Mouse (Mus musculus) testis, adult 2 months (tissue): ENCODE data around the gene Limk2. TPM values are rescaled to one million over a fixed set of nuclear protein-coding genes. Genes with fewer than 3 reads are reported as not detected.

Experiments
- H3K27ac ChIP-seq: fragments of 200-500 bp; 2 replicates; pipeline ENCODE4 v1.5.1; 2012; ENCODE audit warnings: low read depth, low read length; ENCODE audit not compliant: control insufficient read depth, insufficient read depth
- H3K27me3 ChIP-seq: fragments of 200-500 bp; 2 replicates; pipeline ENCODE4 v1.6.1; 2012; ENCODE audit warnings: mild to moderate bottlenecking, low read length, moderate library complexity; ENCODE audit not compliant: control insufficient read depth, insufficient read depth
- H3K36me3 ChIP-seq: fragments of 200-500 bp; 2 replicates; pipeline ENCODE4 v1.6.1; 2012; ENCODE audit warnings: mild to moderate bottlenecking, low read length; ENCODE audit not compliant: control insufficient read depth, insufficient read depth
- H3K4me1 ChIP-seq: fragments of 200-500 bp; 2 replicates; pipeline ENCODE4 v1.6.1; 2012; ENCODE audit warnings: low read length; ENCODE audit not compliant: control insufficient read depth, insufficient read depth
- H3K4me3 ChIP-seq: fragments of 200-500 bp; 2 replicates; pipeline ENCODE4 v1.5.1; 2012; ENCODE audit warnings: low read depth, mild to moderate bottlenecking, low read length, moderate library complexity, mixed read lengths; ENCODE audit not compliant: control insufficient read depth
- CTCF ChIP-seq: fragments of 200-500 bp; IDR thresholded peaks from 2 replicates; pipeline ENCODE4 v1.5.1; 2012; ENCODE audit warnings: low read depth, mild to moderate bottlenecking, inconsistent platforms, low read length, moderate library complexity; ENCODE audit not compliant: control insufficient read depth, insufficient read depth, insufficient replicate concordance
- POLR2A ChIP-seq: fragments of 200-500 bp; IDR thresholded peaks from 2 replicates; pipeline ENCODE4 v1.6.1; 2012; ENCODE audit warnings: low read depth, mild to moderate bottlenecking, inconsistent platforms, low read length, moderate library complexity; ENCODE audit not compliant: control insufficient read depth
- polyA plus RNA-seq: library from polyadenylated mRNA; depleted of rRNA; stranded (reverse); fragments of >200 nt; gene quantifications from 2 replicates; pipeline ENCODE4 v1.2.3, GENCODE M21; 2012

Limk2 gene
- polyA plus RNA-seq, 1 experiment, result 48.6 TPM

DNA sequence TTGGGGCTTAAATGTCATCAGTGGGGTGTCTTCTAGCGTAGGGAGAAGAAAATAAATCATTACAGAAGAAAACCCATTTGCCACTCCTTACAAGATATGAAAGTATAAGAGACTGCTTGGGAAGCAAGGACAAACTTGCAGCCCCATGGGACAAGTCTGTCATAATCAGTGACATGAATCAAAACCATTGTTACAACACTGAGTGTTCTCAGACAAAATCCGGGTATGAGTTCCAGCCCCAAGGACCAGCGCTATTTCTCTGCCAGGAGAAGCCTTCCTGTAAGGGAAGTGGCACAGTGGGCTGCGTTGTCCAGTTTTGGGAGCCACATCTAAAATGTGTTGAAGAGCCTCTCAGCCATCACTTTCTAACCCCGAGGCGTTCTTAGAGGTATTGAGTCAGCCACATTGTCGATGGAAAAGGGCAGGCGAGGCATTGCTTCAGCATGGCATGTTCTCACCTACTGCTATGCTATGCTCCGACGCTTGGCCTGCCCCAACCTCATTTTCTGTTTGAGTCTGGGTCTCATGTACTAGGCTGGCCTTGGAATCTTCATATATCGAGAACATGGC, 74.8 kb downstream of the Limk2 start:
- H3K4me3 ChIP-seq, result peak overlapping the region; percentile 69
- peaks cover 14% of the 10 kb centered on the region for H3K4me1 ChIP-seq
- no peaks in the 10 kb centered on the region for H3K27me3 ChIP-seq
- no peak for TF ChIP-seq POLR2A
- TF ChIP-seq CTCF, result no peak
- peak overlapping the region; percentile 46 for H3K27ac ChIP-seq
- H3K36me3 ChIP-seq, result peaks cover 6% of the 10 kb centered on the region

DNA sequence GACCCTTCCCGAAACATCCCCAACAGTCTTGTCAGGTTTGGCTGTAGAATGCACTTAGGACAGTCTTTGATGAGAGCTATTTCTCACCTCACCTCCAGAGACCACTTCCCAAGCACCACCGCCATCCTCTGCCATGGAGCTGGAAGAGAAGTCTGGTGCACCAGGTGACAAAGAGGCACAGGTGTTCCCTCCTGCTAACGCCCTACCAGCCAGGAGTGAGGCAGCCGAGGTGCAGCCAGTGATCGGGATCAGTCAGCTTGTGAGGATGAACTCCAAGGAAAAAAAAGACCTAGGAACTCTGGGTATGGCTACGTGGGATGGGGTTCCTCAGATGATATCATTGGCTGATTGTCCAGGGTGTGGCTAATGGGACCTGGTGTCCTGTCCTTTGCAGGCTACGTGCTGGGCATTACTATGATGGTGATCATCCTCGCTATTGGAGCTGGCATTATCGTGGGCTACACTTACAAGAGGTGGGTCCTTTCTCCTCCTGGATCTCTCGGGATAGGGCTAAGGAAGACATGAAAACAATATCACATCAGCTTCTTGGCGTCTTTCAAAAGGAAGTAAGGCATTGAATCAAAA, 75.8 kb downstream of the Limk2 start:
- H3K4me1 ChIP-seq, result peaks cover 14% of the 10 kb centered on the region
- peak overlapping the region; percentile 87 for H3K27ac ChIP-seq
- peaks cover 6% of the 10 kb centered on the region for H3K36me3 ChIP-seq
- H3K4me3 ChIP-seq, result peak overlapping the region; percentile 86
- no peaks in the 10 kb centered on the region for H3K27me3 ChIP-seq
- TF ChIP-seq CTCF (no peak), POLR2A (no peak)

DNA sequence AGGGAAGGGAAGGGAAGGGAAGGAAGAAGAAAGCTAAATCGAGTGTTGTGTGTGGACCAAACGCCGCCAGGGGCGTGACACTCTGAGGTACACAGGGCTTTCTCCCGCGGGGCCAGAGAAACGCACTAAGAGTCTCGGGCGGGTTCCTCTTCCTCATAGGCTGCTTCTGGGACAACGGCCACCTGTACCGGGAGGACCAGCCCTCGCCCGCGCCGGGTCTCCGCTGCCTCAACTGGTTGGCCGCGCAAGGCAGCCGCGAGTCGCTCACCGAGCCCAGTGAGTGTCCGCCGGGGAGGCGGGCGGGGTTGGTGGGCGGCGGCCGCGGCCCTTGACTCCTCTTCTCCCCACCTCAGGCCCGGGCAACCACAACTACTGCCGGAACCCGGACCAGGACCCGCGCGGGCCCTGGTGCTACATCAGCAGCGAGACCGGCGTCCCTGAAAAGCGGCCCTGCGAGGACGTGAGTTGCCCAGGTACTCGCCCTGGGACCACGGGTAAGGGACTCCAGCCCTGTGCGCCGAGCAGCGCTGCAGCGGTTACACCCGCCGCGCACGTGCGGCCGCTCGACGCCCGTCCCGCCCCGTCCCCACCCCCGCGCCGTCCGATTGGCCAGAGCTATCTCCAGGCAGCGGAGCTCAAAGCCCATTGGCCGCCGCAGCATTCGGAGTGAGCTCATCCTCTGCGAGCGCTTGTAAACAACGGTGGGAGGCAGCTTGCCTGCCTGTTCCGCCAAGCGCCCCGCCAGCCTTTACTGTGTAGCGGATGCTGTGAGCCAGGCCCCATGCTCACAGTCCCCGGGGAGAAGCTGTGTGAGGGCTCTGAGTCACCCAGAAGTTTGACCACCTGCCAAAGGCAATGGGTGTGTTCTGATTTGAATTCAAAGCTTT, 77.0 kb downstream of the Limk2 start:
- peaks cover 6% of the 10 kb centered on the region for H3K36me3 ChIP-seq
- no peaks in the 10 kb centered on the region for H3K27me3 ChIP-seq
- peak overlapping the region; percentile 92 for H3K27ac ChIP-seq
- TF ChIP-seq POLR2A, result peak; percentile 96
- no peak for TF ChIP-seq CTCF
- peaks cover 11% of the 10 kb centered on the region for H3K4me1 ChIP-seq
- peak overlapping the region; percentile 86 for H3K4me3 ChIP-seq

DNA sequence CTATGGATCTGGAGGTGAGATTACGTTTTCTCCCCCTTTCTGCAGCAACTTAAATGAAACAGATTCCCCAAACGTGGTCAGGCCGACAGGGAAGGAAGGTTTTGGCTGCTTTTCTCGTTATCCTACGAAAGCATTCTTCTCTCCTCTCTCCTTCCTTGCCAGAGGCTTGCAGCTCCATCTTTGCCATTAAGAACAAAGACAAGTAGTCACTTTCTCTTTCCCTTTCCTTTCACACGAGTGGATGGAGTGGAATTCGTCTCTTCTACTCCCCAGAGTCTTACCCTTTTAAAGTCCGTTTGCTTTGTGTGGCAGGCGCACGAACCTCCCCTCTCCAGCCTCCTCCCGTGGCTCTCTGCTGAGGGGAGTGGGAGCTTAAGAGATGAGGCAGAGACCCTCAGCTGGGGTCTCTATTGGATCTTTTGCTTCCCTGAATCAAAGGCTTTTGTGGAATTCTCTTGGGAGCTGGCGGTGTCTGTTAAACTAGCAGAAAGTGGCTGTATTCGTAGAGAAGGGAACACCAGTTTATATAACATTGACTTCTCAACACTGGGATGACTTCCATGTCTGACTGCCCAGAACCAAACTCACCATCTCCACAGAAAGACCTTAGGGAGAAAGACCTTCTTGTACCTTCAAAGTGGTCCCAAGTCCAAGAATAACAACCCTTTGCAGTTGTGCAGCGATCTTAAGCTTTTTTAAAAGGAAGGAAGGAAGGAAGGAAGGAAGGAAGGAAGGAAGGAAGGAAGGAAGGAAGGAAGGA, 77.8 kb downstream of the Limk2 start:
- no peak for TF ChIP-seq CTCF
- TF ChIP-seq POLR2A, result no peak
- peak overlapping the region; percentile 92 for H3K27ac ChIP-seq
- peaks cover 6% of the 10 kb centered on the region for H3K36me3 ChIP-seq
- no peaks in the 10 kb centered on the region for H3K27me3 ChIP-seq
- H3K4me1 ChIP-seq, result peaks cover 11% of the 10 kb centered on the region
- H3K4me3 ChIP-seq, result peak overlapping the region; percentile 86

GRCm38 (mm10) chr11:3330566-3330965, 78.4 kb downstream of the Limk2 start:
- H3K27me3 ChIP-seq, result no peaks in the 10 kb centered on the region
- peak overlapping the region; percentile 86 for H3K4me3 ChIP-seq
- H3K27ac ChIP-seq, result peak overlapping the region; percentile 92
- TF ChIP-seq POLR2A (no peak), CTCF (no peak)
- H3K36me3 ChIP-seq, result peaks cover 6% of the 10 kb centered on the region
- H3K4me1 ChIP-seq, result peaks cover 11% of the 10 kb centered on the region

GRCm38 (mm10) chr11:3329891-3330451, 79.0 kb downstream of the Limk2 start, which contains the start of gene Pik3ip1:
Pik3ip1 (plus strand) TSS chr11:3330401.
- Histone ChIP-seq H3K36me3 (peaks cover 6% of the 10 kb centered on the region), H3K27me3 (no peaks in the 10 kb centered on the region), H3K4me3 (peak within 1 kb of the TSS; percentile 86), H3K27ac (peak within 1 kb of the TSS; percentile 92), H3K4me1 (peaks cover 11% of the 10 kb centered on the region)
- TF ChIP-seq CTCF, result no peak
